Mouse (Mus musculus) testis, postnatal 14 days (tissue): ENCODE results near the gene AC170998.1.
A peak's percentile ranks its signal among the peaks of the same experiment; 100 is the strongest.

ENCODE experiments used
- DNase-seq: peaks from one replicate; pipeline ENCODE4 v3.0.0; 2021; ENCODE audit warnings: low spot score

Gene AC170998.1

GRCm38 (mm10) chr17:28725783-28726182, at the start of gene AC170998.1:
TSS of gene AC170998.1 (plus strand) at chr17:28726083.
- no peak for DNase-seq

- DNase-seq = no peak
Observed at GRCm38 (mm10) chr17:28682311-28683084, 43.4 kb upstream of the AC170998.1 start.

- DNase-seq = no peak
Observed at GRCm38 (mm10) chr17:28683601-28684000, 42.3 kb upstream of the AC170998.1 start.

GRCm38 (mm10) chr17:28684631-28685030, 41.3 kb upstream of the AC170998.1 start:
- no peak for DNase-seq

- no peak for DNase-seq
Observed at GRCm38 (mm10) chr17:28687354-28687753, 38.5 kb upstream of the AC170998.1 start.

GRCm38 (mm10) chr17:28689586-28690283, 36.1 kb upstream of the AC170998.1 start, which contains the start of gene Slc26a8:
TSS of gene Slc26a8 (minus strand) at chr17:28690233.
- DNase-seq = peak; percentile 36

- peak; percentile 99 for DNase-seq
Observed at GRCm38 (mm10) chr17:28690776-28691686, 34.9 kb upstream of the AC170998.1 start, which contains the start of gene Mapk14. TSS of gene Mapk14 (plus strand) at chr17:28691329.

GRCm38 (mm10) chr17:28691687-28692340, 34.1 kb upstream of the AC170998.1 start:
- peak; percentile 64 for DNase-seq

GRCm38 (mm10) chr17:28692341-28692710, 33.6 kb upstream of the AC170998.1 start:
- DNase-seq = peak; percentile 21

GRCm38 (mm10) chr17:28693086-28693485, 32.8 kb upstream of the AC170998.1 start:
- no peak for DNase-seq

GRCm38 (mm10) chr17:28694078-28694477, 31.8 kb upstream of the AC170998.1 start:
- DNase-seq = no peak

- no peak for DNase-seq
Observed at GRCm38 (mm10) chr17:28694832-28695231, 31.1 kb upstream of the AC170998.1 start.

GRCm38 (mm10) chr17:28696641-28697040, 29.2 kb upstream of the AC170998.1 start:
- DNase-seq = no peak

GRCm38 (mm10) chr17:28697290-28698195, 28.3 kb upstream of the AC170998.1 start:
- DNase-seq = no peak

- no peak for DNase-seq
Observed at GRCm38 (mm10) chr17:28698245-28698644, 27.6 kb upstream of the AC170998.1 start.

GRCm38 (mm10) chr17:28698672-28699071, 27.2 kb upstream of the AC170998.1 start:
- no peak for DNase-seq

GRCm38 (mm10) chr17:28699789-28700188, 26.1 kb upstream of the AC170998.1 start:
- no peak for DNase-seq

GRCm38 (mm10) chr17:28701171-28701570, 24.7 kb upstream of the AC170998.1 start:
- no peak for DNase-seq

- no peak for DNase-seq
Observed at GRCm38 (mm10) chr17:28701737-28702136, 24.1 kb upstream of the AC170998.1 start.

GRCm38 (mm10) chr17:28702646-28703045, 23.2 kb upstream of the AC170998.1 start:
- no peak for DNase-seq

- no peak for DNase-seq
Observed at GRCm38 (mm10) chr17:28706697-28707096, 19.2 kb upstream of the AC170998.1 start.
